Mouse (Mus musculus): ENCODE measurements at regions not wholly inside any gene's neighbourhood (a gene's known extent, or its start where the extent isn't known, plus 50 kb on each side); places are given as distances from the start of the nearest gene placed in this dataset.
"Not testable (repeated sequence)": the region's sequence is repeated elsewhere in the genome, so short reads cannot be mapped to it uniquely, and the experiment has no call there.

DNA sequence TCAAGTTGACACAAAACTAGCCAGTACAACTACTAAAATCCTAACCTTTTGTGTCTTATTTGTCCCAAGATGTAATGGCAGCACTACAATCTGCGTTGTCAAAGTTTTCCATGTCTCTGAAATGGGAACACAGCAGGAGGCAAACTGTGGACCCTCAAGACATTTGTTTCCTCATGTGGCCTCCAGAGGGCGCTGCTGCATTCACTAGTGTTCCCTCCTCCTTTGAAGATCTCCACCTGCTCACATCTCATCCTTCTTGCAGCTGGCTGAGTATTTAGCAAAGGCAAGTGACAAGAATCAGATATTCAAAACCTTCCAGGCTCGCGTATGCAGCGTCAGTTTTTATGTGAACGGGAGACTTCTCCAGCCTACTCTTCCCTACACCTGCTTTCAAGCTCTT, 663.3 kb downstream of the Dad1 start:
- H3K36me3 ChIP-seq; H3K4me3 ChIP-seq; H3K4me1 ChIP-seq (replicated peaks); H3K9me3 ChIP-seq; H3K4me2 ChIP-seq; H3K27ac ChIP-seq (replicated peaks); ATAC-seq (ENCODE audit: low FRiP score, low read depth); H3K27me3 ChIP-seq; H3K9ac ChIP-seq: not testable (repeated sequence)
- 53% methylated on average over 6 of the region's 6 CpGs for WGBS

DNA sequence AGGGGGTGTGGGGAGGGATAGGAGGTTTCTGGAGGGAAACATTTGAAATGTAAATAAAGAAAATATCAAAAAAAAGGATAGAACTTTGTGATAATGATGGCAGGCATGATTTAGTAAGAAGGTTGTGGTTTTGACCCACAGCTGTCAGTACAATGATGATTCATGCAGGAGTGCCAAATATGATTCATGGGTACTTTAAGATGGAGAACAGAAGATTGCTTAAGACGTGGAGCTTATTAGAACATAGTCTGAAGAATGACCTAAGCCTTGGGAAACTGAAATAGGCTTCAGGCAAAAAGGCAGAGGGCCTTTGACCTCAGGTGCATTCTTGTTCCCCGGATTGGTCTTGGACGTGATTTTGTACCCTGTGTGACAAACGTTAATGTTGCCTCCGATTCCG, 671.4 kb downstream of the Dad1 start:
- not testable (repeated sequence) for H3K4me2 ChIP-seq; H3K4me3 ChIP-seq; H3K27me3 ChIP-seq; H3K9ac ChIP-seq; H3K9me3 ChIP-seq; H3K36me3 ChIP-seq; ATAC-seq (ENCODE audit: low FRiP score, low read depth); H3K4me1 ChIP-seq (replicated peaks); H3K27ac ChIP-seq (replicated peaks)
- WGBS = 90% methylated on average over 6 of the region's 6 CpGs

DNA sequence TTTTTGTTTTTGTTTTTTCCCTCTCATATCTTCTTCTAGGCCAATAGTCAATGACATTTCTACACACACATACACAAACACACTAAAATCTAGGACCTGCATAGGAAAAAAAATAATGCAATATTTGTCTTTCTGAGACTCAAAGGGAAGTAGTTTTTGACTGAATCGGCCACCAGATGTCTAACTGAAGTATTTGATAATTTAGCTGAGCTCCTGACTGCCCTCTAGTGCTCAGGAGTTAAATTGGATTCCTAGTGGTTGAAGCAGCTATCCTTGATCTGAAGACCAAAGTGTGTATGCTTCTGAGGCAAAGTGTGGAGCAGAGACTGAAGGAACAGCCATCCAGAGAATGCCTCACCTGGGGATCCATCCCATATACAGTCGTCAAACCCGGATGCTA, 672.2 kb downstream of the Dad1 start:
- H3K9ac ChIP-seq; H3K4me3 ChIP-seq; H3K27me3 ChIP-seq; ATAC-seq (ENCODE audit: low FRiP score, low read depth); H3K4me2 ChIP-seq; H3K9me3 ChIP-seq; H3K4me1 ChIP-seq (replicated peaks); H3K27ac ChIP-seq (replicated peaks); H3K36me3 ChIP-seq: not testable (repeated sequence)
- WGBS = 62% methylated on average over 3 of the region's 3 CpGs

DNA sequence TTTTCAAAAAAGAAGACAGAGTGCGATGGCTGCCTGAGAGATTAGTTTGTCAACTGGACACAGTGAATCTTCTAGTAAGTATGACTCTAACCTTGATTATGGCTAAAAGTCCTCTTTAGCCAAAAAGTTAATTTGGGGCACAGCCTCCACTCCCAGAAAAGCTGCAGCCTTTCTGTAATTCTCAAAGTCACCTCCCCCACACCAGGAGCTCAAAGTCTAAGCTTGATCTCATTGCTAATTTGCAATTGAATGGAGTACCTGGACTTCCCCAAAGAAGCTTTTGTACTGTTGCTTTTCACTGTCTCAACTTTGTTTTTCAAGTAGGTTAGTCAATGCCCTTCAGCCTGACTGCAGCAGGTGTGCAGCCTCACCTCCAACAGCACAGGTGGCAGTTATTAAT, 677.0 kb downstream of the Dad1 start:
- not testable (repeated sequence) for H3K9me3 ChIP-seq; H3K36me3 ChIP-seq; H3K27ac ChIP-seq (replicated peaks); H3K27me3 ChIP-seq; ATAC-seq (ENCODE audit: low FRiP score, low read depth); H3K4me2 ChIP-seq; H3K4me1 ChIP-seq (replicated peaks); H3K9ac ChIP-seq; H3K4me3 ChIP-seq
- 100% methylated on average over 1 of the region's 1 CpGs for WGBS

DNA sequence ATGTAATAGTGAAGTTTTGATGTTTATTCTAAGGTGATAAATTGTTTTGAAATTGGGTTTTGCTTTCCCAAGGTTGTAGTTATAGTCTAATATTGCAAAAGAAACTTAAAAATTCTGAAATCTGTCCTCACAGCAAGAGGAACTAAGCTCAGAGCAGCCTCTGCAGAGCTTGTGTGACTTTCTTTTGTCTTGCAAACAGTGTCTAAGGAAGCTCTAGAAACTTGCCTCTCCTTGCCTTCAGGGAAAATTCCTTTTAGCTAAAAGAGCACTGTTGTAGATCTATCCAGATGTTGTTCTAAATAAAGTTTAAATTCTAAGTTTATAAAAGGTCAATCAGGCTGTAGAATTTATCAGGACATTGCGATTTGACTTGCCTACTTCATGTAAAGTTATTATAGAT, 681.2 kb downstream of the Dad1 start:
- H3K27me3 ChIP-seq; H3K9me3 ChIP-seq; ATAC-seq (ENCODE audit: low FRiP score, low read depth); H3K27ac ChIP-seq (replicated peaks); H3K9ac ChIP-seq; H3K4me1 ChIP-seq (replicated peaks); H3K4me2 ChIP-seq; H3K4me3 ChIP-seq; H3K36me3 ChIP-seq: not testable (repeated sequence)
- 94% methylated on average over 1 of the region's 1 CpGs for WGBS

DNA sequence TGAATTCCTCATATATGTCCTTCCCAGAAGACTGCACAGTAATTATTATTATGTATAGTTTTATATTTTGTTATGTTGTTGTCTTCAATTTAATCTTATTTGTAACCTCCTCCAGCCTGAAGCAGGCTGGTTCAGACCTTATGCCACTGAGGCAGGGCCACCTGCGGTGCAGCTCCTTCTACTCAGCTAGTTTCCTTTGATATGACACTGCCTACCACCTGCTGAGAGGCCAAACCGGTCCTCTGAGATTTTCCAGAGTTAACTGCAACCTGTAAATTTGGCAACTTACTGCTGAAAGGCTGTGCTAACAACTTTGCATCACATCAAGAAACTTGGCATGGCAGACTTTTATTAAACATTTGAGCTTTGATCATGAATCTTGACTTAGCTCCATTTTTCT, 691.3 kb downstream of the Dad1 start:
- H3K4me3 ChIP-seq = no peak overlapping the region
- H3K9ac ChIP-seq = no peak overlapping the region
- H3K27ac ChIP-seq (replicated peaks) = no peak overlapping the region
- H3K27me3 ChIP-seq = no peaks in the 10 kb centered on the region
- 42% methylated on average over 2 of the region's 2 CpGs for WGBS
- H3K4me2 ChIP-seq = no peak overlapping the region
- no peak for ATAC-seq (ENCODE audit: low FRiP score, low read depth)
- no peaks in the 10 kb centered on the region for H3K36me3 ChIP-seq
- no peaks in the 10 kb centered on the region for H3K4me1 ChIP-seq (replicated peaks)
- H3K9me3 ChIP-seq = no peaks in the 10 kb centered on the region

DNA sequence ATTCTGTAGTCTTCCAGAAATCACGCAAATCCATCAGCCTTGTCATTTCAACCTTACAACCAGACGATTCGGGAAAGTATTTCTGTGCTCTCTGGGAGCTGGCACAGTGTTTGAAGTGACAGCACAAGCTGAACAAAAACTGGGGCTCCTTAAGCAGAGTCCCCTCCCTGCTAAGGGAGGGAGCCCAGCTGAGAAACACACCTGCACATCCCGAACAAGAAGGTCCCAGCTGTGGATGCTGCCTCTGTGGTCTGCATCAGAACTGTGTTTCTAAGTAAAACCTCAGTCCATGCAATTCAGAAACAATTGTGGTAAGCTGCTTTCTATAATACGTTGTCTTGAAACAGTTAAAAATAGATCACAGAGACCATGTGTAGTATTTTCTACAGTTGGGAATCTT, 693.8 kb downstream of the Dad1 start:
- H3K36me3 ChIP-seq; ATAC-seq (ENCODE audit: low FRiP score, low read depth); H3K4me1 ChIP-seq (replicated peaks); H3K9ac ChIP-seq; H3K4me2 ChIP-seq; H3K9me3 ChIP-seq; H3K27ac ChIP-seq (replicated peaks); H3K4me3 ChIP-seq; H3K27me3 ChIP-seq: not testable (repeated sequence)
- 88% methylated on average over 5 of the region's 5 CpGs for WGBS

DNA sequence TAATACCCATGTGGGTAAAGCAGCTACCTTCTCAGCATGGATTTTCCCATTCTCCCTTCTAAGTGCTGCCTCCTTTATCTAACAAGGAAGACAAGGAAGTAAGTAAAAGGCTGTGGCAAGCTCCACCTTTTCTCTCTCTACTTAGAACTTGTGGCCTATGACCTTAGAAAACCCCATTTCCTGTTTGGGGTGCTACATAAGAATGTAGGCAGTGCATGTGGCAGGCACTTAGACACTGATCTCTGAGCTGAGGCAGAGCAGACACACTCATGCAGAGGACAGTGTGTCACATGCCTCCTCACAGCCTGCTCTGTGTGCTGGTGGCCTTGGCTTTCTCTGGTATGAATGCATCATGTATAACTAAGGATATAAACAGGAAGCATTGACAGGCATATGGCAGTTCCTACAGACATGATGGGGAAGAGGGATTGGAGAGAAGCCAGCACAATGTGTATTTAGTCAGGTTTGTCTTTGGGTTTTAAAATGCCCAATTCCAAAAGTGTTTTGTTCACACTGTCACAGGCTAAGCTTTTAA, 694.5 kb downstream of the Dad1 start:
- not testable (repeated sequence) for H3K36me3 ChIP-seq; H3K9ac ChIP-seq; H3K4me3 ChIP-seq; H3K4me2 ChIP-seq; H3K27ac ChIP-seq (replicated peaks); H3K4me1 ChIP-seq (replicated peaks); H3K9me3 ChIP-seq; H3K27me3 ChIP-seq; ATAC-seq (ENCODE audit: low FRiP score, low read depth)

DNA sequence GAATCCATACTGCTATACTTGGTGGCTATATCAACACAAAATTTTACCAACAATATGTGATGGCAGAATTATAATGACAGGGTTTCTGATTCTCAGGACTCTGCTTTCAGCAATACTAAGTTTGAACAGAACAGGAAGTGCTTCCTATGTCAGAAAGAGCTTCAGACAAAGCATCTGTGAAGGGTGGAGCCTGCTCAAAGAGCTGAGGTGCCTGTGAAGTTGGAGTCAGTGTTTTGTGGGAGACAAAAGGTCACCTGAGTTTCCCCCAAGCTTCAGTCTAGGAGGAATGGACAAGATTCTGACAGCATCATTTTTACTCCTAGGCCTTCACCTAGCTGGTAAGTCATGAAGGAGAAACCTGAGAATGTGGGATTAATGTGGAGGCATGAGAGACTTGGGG, 700.1 kb downstream of the Dad1 start:
- Histone ChIP-seq H3K4me1 (replicated peaks) (no peaks in the 10 kb centered on the region), H3K4me3 (no peak overlapping the region), H3K9me3 (no peaks in the 10 kb centered on the region), H3K9ac (no peak overlapping the region), H3K36me3 (no peaks in the 10 kb centered on the region), H3K27ac (replicated peaks) (no peak overlapping the region), H3K4me2 (no peak overlapping the region), H3K27me3 (no peaks in the 10 kb centered on the region)
- ATAC-seq (ENCODE audit: low FRiP score, low read depth) = no peak

DNA sequence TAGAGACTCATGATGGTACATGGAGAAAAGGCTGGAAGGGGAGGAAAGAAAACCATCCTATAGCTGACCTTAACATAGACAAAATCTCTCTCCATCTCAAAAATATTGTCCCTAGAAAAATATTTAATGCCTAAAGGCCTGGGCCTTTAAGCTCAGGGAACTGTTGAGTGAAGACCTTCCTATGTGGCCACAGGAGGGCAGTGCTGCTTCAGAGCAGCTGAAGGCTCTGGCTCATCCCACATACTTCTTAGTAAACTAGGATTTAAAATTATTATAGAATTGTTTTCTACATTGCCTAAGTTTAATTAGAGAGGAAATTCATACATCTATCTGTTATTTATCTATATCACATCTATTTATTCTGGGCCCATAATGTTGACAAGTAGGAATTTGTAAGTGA, 706.5 kb downstream of the Dad1 start:
- not testable (repeated sequence) for ATAC-seq (ENCODE audit: low FRiP score, low read depth); H3K9me3 ChIP-seq; H3K9ac ChIP-seq; H3K36me3 ChIP-seq; H3K4me2 ChIP-seq; H3K27me3 ChIP-seq; H3K4me1 ChIP-seq (replicated peaks); H3K27ac ChIP-seq (replicated peaks); H3K4me3 ChIP-seq

DNA sequence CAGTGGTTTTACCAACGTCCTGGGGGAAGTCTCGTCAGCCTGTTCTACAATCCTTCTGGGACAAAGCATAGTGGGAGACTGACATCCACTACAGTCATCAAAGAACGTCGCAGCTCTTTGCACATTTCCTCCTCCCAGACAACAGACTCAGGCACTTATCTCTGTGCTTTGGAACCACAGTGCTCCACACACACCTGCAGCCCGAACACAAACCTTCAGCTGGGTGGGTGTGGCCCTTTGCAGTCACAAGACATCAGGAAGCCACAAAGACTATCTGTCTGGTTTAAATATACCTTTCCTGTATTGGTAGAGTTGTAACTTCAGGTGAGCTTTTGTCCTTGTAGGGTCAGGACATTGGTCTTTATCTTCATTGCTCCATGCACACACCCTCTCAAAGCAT, 708.6 kb downstream of the Dad1 start:
- WGBS = 60% methylated on average over 5 of the region's 5 CpGs
- H3K27ac ChIP-seq (replicated peaks) = no peak overlapping the region
- H3K9ac ChIP-seq = no peak overlapping the region
- H3K9me3 ChIP-seq = no peaks in the 10 kb centered on the region
- no peaks in the 10 kb centered on the region for H3K27me3 ChIP-seq
- ATAC-seq (ENCODE audit: low FRiP score, low read depth) = no peak
- H3K4me3 ChIP-seq = no peak overlapping the region
- no peaks in the 10 kb centered on the region for H3K36me3 ChIP-seq
- no peak overlapping the region for H3K4me2 ChIP-seq
- no peaks in the 10 kb centered on the region for H3K4me1 ChIP-seq (replicated peaks)

DNA sequence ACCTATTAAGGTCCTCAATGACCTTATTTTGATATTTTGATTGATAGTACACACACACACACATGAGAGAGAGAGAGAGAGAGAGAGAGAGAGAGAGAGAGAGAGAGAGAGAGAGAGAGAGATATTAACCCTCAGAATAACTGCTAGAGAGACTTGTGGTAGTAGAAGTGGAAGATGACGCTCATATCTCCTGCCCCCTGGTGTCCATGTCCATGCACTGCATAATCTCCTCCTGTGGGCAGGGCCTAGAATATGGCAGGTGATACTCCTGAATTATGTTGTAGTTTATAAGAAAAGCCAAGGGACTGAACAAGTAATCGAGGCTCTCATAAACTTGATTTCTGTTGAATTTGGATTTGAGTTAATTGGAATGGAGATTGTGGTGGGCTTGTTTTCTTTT, 712.3 kb downstream of the Dad1 start:
- H3K27me3 ChIP-seq; H3K9ac ChIP-seq; H3K4me2 ChIP-seq; H3K4me3 ChIP-seq; H3K9me3 ChIP-seq; H3K27ac ChIP-seq (replicated peaks); H3K4me1 ChIP-seq (replicated peaks); H3K36me3 ChIP-seq; ATAC-seq (ENCODE audit: low FRiP score, low read depth): not testable (repeated sequence)
- 75% methylated on average over 2 of the region's 2 CpGs for WGBS

DNA sequence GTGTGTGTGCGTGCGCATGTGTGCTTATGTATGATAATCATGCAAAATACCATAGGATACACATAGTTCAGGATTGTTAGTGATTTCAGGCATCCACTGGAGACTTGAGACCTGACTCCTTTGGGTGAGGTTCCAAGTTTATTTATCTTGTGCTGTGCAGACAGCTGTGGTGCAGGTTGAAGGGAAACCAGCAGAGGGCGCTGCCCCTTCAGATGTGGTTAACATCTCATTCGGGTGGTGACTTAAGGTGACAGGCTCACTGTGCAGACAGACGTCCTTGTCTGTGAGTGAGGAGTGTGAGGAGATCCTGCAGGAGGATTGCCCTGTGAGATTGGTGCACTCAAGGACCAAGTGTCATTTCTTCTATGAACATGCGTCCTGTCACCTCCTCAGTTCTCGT, 716.0 kb downstream of the Dad1 start:
- WGBS = 61% methylated on average over 7 of the region's 7 CpGs
- H3K36me3 ChIP-seq; H3K27ac ChIP-seq (replicated peaks); H3K4me3 ChIP-seq; H3K4me1 ChIP-seq (replicated peaks); H3K4me2 ChIP-seq; ATAC-seq (ENCODE audit: low FRiP score, low read depth); H3K9me3 ChIP-seq; H3K9ac ChIP-seq; H3K27me3 ChIP-seq: not testable (repeated sequence)

DNA sequence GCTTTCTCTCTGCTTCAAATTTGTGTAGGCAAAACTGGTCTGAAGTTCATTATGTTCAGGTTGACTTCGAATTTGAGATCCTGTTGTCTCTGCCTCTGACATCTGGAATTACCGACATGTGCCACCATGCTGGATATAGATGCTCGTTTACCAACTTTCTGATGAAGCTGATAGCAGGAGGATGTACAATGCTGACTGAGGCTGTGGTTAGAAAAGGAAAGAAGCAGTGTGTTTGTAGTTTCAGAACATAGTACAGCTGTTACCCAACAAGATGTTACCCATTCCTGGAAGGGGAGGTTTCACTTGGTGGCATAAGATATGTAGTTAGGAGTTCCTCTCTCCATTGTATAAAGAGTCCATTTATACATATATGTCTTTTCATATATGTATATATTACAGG, 730.5 kb downstream of the Dad1 start:
- H3K27me3 ChIP-seq; ATAC-seq (ENCODE audit: low FRiP score, low read depth); H3K36me3 ChIP-seq; H3K9me3 ChIP-seq; H3K4me1 ChIP-seq (replicated peaks); H3K4me2 ChIP-seq; H3K27ac ChIP-seq (replicated peaks); H3K9ac ChIP-seq; H3K4me3 ChIP-seq: not testable (repeated sequence)
- WGBS = no CpG with 5 or more reads among the region's 3 CpGs
